Mouse (Mus musculus): ENCODE measurements at regions not wholly inside any gene's neighbourhood (a gene's known extent, or its start where the extent isn't known, plus 50 kb on each side); places are given as distances from the start of the nearest gene placed in this dataset.

DNA sequence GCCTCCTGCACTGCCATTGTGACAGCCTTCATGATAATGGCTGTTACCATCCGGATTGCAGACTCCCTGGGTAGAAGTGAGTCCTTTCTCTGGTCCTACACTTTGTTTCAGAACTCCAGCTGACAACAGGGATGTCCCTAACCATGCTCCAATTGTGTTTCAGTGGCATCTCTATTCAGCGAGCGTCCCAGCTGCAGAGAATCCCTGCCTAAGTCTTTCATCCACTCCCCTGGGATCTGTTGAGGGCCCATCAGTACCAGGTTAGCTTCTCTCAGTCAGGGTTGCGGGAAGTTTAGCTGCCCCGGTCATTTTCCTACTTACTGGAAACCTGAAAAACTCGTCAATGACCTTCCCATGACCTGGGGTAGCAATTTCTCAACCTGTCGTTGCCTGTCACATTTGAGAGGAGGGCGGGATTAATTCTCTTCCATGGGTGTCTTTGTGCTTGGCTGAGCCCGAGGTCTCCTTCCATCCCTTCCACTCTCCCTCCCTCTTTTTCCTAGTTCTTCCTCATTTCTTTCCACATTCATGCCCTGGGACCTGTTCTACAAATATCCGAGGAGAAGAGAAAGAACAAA, 97.7 kb downstream of the Tmem30b start:
- ATAC-seq (ENCODE audit: insufficient number of reproducible peaks, low FRiP score, low TSS enrichment), result no peak

DNA sequence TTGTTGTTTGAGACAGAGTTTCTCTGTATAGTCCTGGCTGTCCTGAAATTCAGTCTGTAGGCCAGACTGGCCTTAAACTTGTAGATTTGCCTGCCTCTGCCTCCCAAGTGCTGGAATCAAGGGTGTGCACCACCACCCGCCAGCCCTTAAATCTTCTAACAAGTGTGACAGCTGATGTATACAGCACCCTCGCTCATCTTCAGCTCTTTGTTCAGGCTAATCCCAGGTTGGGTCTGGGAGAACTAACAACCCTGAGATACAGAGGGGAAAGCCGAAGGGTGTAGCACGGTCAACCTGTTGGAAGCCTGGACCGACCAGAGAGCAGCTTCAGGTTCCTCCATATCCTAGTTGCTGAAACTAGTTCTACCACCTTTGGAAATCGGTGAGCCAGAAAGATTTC, 99.0 kb downstream of the Tmem30b start:
- ATAC-seq (ENCODE audit: insufficient number of reproducible peaks, low FRiP score, low TSS enrichment), result no peak

DNA sequence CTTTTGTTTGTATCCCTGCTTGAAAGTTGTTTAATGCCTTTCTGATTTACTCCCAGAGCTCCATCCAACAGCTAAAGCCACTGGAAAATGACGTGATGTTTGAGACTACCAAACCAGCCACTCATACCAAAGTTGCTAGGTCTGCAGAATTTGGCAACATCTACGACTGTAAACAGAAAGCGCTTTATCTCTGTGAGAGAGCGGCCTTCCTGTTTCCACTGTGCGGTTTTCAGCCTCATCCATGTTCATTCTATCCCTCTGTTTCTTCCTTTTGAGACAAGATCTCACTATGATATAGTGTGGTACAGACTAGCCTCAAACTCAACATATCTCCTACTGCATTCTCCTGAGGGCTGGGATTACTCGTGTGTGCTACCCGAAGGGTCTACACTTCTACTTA, 100.0 kb downstream of the Tmem30b start:
- ATAC-seq (ENCODE audit: insufficient number of reproducible peaks, low FRiP score, low TSS enrichment), result no peak

DNA sequence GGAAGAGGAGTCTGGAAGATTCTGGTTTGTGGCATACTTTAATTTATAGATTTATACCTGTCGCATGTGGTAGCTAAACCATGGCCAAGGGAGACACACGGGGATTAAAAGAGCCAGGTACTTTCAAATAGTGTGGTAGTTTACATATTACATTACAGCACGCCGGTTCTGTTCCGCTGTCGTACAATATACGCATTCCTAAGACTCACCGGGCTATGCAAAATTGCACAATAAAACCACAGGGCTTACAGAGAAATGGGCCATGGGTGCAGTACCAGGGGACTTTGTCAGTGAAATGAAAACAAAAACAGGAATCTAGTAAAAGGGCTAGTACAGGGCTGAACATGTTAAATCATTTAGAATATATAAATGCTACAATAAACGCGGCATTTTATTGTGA, 100.6 kb downstream of the Tmem30b start:
- ATAC-seq (ENCODE audit: insufficient number of reproducible peaks, low FRiP score, low TSS enrichment), result no peak

DNA sequence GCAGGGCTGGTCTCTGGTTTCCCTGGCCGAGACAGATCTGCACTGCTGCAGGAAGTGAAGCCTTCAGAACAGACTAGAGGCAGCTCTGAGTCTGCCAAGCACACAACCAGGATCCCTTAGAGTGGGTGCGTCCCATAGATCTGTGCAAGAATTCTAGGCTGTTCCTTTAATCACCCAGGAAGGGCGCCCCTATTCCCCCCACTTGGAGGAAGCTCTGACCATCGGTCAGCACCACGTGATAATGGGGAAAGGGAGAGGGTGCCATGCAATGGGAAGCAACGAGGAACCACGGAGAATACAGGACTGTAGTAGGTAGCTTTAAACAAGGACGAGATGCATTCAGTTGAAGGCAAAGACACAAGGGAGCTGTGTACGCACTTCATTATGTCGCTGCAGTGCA, 101.1 kb downstream of the Tmem30b start:
- ATAC-seq (ENCODE audit: insufficient number of reproducible peaks, low FRiP score, low TSS enrichment), result no peak

DNA sequence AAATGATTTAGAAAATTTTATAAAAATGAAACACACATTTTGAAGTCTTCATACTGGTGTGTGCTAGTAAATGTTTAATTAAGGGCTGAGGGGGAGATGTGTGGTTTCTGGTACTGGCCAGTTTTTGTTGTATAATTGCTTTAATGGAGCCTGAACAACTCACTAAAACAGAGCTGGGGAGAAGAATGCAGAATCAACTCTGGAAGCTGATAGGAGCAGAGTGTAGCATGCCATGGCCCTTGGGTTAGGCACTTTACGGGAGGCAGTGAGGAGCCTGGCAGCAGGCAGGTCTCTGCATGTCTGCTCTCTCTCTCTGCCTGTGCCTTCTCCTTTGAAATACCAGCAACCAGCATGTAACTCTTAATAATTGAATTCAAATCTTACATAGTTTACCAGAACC, 104.9 kb downstream of the Tmem30b start:
- ATAC-seq (ENCODE audit: insufficient number of reproducible peaks, low FRiP score, low TSS enrichment), result no peak

DNA sequence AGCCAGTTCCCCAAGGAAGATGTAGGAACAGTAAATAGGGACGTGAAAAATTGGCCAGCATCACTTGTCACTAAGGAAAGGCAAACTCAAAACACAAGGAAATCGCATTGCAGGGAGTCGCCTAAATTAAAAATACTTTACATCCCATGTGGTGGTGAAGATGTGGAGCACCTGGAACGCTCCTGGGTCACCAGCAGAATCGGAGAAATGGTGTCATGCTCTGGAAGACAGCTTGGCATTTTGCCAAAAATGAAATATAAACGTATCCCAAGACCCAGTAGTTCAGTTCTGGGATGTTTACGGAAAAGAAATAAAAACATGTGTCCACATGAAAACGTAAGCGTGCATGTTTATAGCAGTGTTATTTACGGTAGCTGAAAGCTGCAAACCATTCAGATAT, 111.5 kb downstream of the Tmem30b start:
- ATAC-seq (ENCODE audit: insufficient number of reproducible peaks, low FRiP score, low TSS enrichment), result no peak

DNA sequence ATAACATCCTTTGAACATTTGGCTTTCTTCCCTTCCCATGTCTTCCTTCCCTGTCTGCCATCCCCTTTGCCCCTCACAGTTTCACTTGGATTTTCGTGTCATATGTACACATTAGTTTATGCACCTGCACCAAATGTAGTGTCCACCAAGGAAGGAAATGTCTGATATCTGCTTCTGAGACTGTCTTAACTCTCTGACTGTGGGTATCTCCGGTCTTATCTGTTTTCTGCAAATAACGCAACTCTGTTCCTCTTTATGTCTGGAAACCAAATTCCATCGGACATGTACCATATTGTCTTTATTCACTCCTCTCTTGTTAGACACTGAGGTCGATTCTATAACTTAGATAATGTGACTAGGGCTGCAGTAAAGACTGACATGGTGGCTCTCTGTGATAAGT, 113.6 kb downstream of the Tmem30b start:
- ATAC-seq (ENCODE audit: insufficient number of reproducible peaks, low FRiP score, low TSS enrichment), result no peak

DNA sequence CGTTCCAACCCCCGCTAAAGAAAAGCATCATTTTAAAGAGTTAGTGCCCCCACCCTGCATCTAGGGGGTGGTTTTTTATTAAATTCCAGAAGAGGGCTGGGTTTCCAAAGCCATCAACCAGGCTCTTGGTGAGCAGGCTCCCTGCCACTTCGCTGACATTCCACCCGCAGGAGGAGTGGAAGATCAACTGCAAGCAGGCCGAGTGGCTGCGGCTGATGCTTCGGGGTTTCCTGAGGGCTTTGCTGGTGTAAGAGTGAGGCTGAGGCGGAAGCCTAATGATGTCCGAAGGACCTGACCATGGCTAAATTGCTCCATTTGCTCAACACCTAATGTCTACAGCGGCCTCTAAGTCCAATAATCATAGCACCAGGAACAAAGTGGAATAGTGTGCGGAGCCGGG, 118.0 kb downstream of the Tmem30b start:
- no peak for ATAC-seq (ENCODE audit: insufficient number of reproducible peaks, low FRiP score, low TSS enrichment)

DNA sequence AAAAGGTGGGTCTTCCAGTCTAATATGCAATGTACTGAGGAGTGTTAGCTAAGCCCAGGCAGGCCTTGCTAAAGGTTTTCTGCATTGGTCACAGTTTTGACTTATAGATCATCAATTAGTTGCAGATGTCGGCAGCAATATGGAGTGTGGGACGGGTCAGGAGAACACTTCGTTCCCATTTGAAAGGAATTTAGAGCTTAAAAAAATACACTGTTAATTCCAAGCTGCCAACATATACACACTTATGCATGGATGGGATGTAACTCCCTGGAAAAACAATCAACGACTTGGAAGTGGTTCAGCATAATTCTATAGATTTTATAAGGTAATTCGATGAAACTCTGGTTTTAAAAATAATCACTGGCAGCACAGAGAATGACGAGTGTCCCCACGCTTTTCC, 121.4 kb downstream of the Tmem30b start:
- ATAC-seq (ENCODE audit: insufficient number of reproducible peaks, low FRiP score, low TSS enrichment), result no peak

DNA sequence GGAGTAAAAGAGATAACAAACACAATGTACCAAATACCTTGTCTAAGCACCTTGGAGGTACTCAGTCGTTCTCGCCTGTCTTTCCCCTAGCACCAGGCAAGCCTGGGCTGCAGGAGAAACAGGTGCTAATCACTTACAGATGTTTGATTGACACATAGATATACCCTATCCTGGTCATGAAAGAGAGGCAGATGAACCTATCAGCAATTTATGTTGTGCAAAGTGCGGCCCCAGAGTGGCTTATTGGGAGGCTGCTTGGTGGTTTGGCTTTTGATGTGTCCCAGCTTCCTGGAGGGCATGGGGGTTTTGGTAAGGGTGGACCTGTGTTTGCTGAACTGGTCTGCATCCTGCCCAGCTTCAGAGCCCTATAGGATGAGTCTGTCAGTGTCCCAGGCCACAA, 129.1 kb downstream of the Tmem30b start:
- ATAC-seq (ENCODE audit: insufficient number of reproducible peaks, low FRiP score, low TSS enrichment), result no peak

DNA sequence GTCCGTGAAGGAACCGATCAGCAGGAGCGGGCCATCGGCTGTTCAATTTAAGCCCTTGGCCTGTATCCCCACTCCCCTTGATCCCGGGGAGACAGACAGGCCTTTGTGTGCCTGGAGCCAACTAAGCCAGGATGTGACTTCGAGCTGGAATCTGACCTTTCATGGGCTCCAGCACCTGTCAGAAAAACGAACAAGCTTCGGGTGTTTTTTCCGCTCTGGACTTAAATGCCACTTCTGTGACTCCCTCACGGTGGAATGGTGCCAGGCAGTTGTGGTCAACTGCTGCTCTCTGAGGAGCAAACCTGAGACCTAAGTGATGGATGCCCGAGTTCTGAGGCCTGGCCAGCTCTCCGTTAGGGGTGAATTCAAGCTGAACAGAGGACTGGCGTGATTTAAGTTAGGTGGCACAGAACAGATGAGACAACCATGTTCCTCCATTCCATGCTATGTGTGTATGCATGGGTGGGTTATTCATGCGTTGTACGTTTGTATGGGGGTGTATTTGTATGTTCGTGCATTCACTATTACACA, 129.8 kb downstream of the Tmem30b start:
- ATAC-seq (ENCODE audit: insufficient number of reproducible peaks, low FRiP score, low TSS enrichment), result no peak

DNA sequence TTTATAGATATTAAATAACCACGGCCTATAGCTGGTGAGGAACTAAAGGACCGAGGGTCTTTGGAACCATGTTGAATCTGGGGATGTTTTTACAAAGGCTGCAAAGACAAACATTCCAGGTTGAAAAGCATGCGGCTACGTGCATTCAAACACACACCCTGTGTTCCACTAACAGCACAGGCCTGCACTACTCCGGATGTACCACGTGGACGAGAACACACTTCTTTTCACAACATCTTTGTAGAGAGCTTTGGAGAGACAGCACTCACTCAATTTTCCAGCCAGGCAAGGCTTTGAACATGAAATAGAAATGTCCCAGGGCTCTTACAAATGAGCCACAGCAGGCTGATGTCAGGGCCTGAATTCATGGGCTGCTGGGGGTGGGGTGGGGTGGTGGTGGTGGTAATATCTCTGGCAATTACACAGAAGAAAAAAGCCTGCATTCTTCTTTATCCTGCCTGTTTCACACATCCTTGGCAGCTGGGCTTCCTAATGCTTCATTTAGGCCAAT, 129.3 kb downstream of the Slc38a6 start:
- no peak for ATAC-seq (ENCODE audit: insufficient number of reproducible peaks, low FRiP score, low TSS enrichment)

DNA sequence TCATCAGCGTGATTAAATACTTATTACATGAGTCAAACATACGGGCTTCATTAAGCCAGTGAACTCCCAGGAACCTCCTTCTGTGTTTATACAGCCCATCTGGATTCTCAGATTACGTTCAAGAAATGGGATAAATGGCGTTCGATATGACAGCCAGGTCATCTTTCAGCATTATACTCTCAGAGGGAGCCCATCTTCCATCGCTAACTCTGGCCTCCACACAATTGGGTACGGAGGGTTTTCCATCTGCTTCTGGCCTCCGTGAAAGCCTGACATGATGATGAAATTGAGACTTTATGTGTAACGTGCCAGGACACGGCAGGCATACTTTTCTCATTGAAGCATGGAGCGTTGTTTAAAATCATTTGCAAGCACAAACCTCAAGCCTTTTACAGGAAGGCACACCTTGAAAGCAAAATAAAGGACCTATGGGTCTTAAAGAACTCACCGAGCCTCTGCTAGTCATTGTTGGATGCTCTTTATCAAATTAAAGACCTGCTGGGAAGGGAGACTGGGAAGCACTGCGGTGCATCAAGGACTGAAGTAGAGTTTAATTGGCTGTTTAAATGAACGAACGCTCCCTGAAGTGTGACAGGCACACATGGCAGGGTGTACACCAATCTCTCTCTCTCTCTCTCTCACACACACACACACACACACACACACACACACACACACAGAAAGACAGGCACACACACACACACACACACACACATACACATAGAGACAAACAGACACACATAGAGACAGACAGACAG, 127.0 kb downstream of the Slc38a6 start:
- ATAC-seq (ENCODE audit: insufficient number of reproducible peaks, low FRiP score, low TSS enrichment), result no peak

DNA sequence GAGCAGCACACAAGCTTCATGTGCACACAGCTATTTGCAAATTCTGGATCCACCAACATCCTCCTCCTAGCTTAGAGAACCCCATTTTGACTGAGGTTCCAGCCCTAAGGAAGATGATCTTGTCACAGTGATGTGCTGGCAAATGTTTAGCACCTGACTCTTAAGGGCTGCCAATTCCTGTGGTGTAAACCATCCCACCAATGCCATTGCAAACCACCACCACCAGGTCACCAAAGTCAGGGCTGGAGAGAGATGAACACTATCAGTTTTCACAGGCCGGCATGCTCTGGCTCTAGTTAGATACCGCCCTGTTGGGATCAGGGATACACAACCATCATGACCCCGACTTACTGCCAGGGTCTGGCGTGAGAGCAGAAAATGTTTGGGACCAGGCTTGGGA, 125.9 kb downstream of the Slc38a6 start:
- no peak for ATAC-seq (ENCODE audit: insufficient number of reproducible peaks, low FRiP score, low TSS enrichment)

DNA sequence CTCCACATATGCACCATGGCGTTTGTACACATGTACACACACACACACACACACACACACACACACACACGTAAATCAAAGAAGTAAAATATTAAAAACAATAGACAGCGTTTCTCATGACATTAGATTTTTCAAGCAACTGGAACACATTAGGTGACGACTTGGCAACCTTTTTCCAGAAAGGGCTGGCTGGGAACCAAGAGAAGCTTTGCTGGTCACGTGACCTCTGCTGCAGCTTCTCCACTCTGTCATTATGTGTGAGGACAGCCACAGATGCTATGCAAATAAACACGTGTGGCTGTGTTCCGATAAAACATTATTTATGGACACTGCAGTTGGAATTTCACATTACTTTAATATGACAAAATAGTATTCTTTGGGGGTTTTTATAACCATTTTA, 124.3 kb downstream of the Slc38a6 start:
- no peak for ATAC-seq (ENCODE audit: insufficient number of reproducible peaks, low FRiP score, low TSS enrichment)

DNA sequence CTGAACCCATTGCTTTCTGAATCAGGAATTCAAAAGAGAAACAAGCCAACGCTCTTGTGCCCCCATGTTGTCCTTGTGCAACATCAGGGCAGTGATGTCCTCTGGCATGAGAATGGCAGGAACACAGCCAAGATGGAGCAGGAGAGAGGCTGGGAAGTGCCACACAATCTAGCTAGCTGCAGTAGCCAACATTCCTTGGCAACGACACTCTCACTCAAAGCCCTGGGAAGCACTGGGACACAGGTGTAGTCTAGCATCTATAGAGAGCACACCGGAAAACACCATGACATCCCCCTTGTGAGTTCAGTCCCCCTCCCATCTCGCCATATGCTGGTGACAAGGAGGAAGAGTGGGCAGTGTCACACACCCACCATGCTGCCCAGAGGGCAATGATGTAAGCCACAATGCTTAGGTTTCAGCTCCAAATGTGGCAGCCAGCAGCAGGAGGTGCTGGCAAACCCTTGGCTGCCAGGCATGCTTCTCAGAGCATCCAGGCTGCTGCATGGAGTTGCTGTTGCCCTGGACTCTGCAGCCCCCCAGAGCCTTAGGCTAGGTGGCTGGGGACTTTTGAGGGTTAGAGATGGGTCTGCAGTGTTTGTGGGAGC, 123.0 kb downstream of the Slc38a6 start:
- no peak for ATAC-seq (ENCODE audit: insufficient number of reproducible peaks, low FRiP score, low TSS enrichment)

DNA sequence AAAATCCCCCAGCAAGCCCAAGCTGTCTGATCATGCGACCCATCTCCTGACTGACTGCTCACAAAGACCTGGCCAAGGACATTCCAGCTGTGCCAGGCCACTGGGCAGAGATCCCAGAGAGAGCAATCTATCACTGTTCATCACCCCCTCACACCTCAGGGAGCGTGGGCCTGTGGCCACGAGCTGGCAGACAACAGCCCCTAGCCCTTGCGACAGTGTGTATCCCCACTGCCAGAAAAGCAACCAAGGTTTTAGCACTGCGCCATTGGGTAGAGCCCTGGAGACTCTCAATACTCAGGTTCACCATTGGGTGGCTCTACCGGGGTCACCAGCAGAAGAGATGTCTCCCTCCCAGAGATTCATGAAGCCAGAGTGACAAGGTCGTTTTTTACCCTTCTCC, 122.0 kb downstream of the Slc38a6 start:
- no peak for ATAC-seq (ENCODE audit: insufficient number of reproducible peaks, low FRiP score, low TSS enrichment)

DNA sequence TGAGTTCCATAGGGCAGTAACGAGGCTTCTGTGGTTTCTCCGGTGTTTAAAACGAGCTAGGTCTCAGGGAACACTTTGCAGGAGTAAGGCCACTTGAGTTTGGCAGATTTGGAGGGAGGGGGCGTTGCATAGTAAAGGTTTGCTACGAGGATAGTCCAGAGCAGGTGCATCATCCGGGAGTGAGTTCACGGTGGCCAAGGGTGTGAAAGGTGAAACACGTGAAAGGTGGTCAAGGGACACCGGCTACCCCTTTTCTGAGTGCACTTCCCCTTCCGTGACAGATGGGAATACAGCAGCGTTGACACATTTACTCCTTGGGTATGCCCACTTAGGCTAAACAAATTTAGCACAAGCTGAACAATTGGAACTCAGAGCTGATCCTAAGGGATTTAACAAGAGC, 121.6 kb downstream of the Slc38a6 start:
- no peak for ATAC-seq (ENCODE audit: insufficient number of reproducible peaks, low FRiP score, low TSS enrichment)

DNA sequence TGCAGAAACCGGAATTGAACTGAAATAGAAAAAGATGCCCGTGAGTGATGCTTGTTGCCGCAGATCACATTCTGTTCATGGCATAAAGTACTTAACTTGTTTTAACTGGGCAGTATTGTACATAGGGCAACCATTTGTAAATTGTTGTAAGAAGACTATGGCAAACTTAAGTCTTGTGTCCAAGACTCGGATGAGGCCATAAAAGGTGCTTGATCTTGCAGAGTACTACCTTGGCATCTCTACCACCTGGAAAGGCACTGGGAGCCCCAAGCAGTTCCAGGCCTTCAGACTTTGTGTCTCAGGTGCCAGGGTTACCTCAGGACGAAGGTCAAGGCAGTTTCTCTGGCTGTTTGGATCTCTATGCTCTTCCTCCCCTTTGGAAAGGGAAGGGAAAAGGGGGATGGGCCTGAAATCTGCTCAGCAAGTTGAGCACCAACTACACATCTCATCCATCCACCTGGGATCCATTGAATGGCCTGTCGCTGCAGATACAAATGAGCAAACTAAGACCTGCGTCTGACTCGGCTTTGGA, 120.0 kb downstream of the Slc38a6 start:
- ATAC-seq (ENCODE audit: insufficient number of reproducible peaks, low FRiP score, low TSS enrichment), result no peak

DNA sequence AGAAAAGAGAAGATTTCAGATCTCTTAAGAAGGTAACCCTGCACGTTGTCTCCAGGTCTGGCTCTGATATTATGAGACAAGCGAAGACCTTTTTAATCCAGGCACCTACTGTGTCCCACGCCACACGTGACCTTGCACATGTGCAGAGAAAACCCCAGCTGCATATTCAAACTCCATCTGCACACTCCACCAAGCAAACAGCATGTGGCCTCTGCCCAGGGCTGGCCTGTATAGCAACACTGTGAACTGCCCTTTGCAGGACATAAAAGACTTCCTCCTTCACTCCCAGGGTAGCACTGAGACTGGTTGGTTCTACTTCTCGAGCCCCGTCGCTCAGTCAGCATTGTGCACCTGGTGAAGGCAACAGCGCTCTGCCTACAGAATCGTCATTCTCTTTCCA, 119.0 kb downstream of the Slc38a6 start:
- no peak for ATAC-seq (ENCODE audit: insufficient number of reproducible peaks, low FRiP score, low TSS enrichment)

Measured in cerebellum, adult (tissue).